Mouse (Mus musculus): Measurements from ENCODE around the gene Crlf3. TPM values are rescaled to one million over a fixed set of nuclear protein-coding genes. Genes with fewer than 3 reads are reported as not detected.

Crlf3 gene
- 1 to 10 TPM; 3.7 to 4.2 (median 4.1) TPM for total RNA-seq (2022)

DNA sequence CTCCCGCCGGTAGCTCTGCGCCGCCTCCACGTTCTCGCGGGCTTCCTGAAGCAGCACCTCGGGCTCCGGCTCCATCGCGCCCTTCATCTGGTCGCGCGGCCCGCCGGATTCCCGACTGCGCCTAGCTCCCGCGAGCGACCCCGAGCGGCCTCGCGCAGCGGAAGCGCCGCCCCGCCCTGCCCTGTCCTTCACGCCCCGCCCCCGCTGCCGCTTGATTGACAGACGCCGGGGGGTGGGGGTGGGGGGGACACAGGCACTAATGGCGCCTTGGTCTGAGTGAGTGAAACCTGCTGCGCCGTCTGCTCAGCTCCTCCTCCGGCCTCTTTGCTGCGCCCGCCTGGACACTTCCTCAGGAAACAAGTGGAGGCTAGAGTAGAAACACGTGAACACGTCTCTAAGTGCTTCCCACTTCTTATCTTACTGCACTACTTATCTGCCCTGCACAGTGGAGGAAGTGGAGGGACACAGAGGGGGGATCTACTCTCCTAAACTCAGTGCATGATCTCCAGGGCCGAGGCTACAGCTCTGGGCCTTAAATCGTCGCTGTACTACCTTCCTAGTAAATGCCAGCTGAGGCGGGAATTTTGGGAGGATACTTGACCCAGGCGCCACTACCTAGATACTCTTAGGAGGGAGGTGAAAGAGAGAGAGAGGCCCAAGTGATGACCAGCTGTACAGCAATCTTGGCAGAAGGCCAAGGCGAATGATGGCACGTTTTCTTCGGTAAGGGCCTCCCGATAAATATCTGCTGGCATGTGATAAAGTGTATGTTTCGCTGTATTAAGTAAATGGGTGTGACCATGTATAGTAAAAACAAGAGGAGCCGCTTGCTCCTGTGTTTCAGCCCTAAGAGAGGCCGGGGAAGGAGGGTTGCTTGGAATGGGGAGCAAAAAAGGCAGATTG, at the start of gene Crlf3:
TSS of gene Crlf3 (minus strand) at position 166 of the 903 bp plus-strand sequence.
- peak; percentile 91 to 92 for DNase-seq (ENCODE audit: low spot score in 2 of 2)

DNA sequence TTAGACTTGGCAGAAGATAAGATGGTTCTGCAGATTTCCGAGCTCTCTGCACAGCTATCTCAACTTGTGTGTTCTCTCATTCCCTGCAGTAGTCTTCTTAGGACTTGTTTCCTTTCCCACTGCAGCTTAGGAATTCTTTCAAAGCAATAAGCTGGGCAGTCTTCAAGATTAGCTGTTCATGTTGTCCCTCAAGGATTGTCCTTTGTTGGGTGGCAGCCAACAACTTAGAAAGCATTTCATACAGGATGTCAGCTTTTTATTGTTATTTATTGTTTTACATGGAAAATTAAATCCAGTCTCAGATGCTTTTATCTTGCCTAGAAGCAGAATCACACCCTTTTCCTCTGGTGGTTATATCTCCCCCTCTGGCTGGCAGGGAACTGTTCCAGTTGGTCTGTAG, 35.6 kb upstream of the Crlf3 start:
- no peak for DNase-seq (ENCODE audit: low spot score in 2 of 2)

DNA sequence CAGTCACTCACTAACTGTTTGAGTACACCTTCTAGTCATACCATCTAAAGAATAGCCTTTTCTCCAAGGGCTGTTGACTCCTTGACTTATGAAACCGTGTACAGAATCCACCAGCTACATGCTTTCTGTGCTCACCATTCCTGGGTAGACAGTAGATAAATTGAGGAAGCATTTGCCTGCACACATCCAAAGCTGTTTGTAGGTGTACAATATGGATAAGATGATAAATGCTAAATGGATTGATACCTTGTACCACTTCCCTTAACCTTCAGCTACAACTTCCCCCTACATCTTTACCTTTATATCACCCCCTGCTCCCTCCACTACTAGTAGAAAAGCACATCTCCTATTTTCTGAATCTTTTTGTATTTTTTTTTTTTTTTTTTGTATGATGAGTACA, 23.6 kb upstream of the Crlf3 start:
- DNase-seq (ENCODE audit: low spot score in 2 of 2): no peak

DNA sequence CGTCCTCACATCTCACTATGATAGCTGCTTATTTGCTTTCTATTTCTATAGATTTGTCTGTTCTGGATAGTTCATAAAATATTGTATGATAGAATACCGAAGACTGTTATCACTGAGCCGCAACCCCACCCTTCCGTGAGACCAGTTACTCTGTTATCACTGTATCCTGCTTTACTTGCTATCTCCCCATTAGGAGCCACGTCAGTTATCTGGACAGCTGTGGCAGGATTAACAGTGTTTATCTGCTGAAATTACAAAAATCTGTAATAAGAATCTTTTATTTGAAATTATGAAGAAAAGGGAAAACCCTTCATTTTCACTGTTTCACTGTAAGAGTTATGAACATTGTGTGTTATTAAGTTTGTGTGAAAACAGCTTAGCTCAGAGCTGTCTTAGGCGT, 20.5 kb upstream of the Crlf3 start:
- DNase-seq (ENCODE audit: low spot score in 2 of 2): no peak

DNA sequence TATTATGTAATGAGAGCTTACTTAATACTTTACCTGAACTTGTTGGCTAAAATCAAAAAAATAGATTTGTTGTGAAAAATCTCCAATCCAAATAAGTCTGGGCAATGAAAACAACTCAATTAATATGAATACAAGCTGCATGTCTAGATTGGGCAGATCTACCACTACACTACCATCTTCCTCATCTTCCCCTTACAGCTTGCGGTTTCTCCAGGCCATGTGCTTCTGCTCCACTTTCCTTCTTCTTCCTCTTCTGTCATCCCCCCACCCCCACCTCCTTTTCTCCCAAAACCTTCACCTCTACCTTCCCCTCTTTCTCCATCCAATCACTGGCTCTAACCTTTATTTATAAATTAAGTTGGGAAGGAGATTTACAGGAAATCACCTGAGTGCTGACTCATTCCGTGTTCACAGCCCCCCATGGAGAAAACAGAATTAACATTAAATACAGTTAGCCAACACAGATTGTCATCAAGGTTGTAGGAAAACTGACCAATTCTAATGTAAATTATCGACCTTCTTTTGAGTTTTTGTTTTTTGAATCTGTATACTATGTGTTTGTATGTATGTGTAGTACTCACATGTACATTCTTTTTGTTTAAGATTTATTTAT, 17.8 kb upstream of the Crlf3 start:
- no peak for DNase-seq (ENCODE audit: low spot score in 2 of 2)

DNA sequence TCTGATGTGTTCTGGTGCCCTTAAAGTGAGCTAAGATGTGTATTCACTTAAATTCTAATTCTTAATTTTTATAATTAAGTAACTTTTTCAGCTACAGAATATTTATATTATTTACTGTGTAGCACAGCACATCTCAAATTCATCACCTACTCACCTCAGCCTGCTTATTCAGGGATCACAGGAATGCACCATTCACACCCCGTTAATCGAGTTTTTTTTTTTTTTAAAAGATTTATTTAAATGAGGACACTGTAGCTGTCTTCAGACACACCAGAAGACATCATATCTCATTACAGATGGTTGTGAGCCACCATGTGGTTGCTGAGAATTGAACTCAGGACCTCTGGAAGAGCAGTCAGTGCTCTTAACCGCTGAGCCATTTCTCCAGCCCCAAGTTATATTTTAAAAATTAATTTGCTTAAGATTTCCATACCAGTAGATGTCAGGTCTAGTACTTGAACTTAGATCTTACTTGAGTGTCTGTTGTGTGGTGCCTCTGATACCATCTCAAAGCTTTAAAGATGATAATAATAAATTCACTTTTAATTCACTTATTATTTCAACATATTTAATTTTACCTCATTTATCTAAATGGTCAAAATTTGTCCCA, 9.9 kb upstream of the Crlf3 start:
- no peak for DNase-seq (ENCODE audit: low spot score in 2 of 2)

DNA sequence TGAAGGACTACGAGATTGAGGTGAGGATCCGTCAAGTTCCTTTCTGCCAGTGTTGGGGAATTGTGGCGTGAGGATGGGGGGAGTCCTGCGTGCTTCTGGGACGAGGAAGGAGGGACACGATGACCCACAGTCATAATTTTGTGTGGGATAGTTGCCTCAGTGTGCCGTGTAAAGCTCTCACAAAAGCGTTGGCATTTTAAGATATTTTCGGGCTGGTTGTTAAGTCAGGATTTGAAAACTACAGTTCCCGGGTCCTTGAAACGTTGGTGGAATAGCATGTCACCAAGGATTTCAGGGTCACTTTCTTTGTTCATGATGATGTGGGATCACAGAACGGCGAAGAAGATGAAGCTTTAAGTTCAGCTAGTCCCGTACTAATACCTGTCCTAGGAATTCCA, 9.0 kb upstream of the Crlf3 start:
- no peak for DNase-seq (ENCODE audit: low spot score in 2 of 2)

DNA sequence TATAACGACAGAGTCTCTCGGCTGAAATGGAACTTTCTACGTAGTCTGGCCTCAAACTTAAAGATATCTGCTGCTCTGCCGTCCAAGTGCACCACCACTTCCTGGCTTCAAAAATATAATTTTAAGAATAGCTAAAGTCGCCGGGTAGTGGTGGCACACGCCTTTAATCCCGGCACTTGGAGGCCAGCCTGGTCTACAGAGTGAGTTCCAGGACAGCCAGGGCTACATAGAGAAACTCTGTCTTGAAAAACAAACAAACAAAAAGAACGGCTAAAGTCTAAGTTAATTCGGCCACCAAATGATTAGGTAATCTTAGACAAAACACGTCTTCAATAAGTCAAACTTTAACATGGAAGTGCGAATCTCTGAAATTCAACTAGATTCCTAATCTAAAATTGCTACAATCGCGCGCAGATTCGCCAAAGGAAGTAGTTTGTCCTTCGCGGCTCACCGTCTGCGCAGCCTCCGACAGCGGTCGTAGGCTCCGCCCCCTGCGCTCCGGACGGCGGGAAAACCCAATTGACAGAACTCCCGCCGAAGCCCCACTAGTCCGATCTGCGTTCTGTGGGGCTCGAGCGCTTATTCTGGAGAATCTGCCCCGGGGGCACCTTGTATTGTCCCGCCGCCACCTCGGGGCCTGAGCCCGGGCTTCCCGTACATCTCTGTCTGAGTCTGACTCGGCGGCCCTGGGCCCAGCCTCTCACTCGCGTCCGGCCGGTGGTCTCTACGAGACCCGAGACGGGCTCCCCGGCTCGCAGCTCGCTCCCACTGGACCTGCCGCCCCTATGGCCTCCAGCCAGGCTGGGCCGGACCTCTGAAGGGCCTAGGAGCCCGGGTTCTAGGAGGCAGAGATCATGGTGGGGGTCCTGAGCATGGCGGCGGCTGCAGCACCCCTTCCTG, 8.4 kb upstream of the Crlf3 start, which contains the start of gene Atad5:
TSS of gene Atad5 (plus strand) at position 484 of the 900 bp plus-strand sequence.
- DNase-seq (ENCODE audit: low spot score in 2 of 2): peak; percentile 69 to 77

DNA sequence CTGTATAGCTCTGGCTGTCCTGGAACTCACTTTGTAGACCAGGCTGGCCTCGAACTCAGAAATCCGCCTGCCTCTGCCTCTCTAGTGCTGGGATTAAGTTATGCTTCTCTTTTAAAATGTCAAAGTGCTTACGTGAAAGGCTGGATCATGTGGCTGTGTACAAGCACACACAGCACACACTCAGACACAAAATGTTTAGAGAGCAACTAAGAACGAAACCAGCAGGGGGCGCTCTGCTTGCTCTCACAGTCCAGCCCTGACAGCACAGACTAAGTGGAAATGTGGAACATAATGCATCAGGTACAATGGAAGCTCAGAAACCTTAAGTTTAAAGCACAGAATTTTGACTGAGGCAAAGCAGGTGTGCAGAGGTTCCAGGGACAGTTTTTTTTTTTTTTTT, 6.1 kb upstream of the Crlf3 start:
- peak; percentile 70 to 73 for DNase-seq (ENCODE audit: low spot score in 2 of 2)

DNA sequence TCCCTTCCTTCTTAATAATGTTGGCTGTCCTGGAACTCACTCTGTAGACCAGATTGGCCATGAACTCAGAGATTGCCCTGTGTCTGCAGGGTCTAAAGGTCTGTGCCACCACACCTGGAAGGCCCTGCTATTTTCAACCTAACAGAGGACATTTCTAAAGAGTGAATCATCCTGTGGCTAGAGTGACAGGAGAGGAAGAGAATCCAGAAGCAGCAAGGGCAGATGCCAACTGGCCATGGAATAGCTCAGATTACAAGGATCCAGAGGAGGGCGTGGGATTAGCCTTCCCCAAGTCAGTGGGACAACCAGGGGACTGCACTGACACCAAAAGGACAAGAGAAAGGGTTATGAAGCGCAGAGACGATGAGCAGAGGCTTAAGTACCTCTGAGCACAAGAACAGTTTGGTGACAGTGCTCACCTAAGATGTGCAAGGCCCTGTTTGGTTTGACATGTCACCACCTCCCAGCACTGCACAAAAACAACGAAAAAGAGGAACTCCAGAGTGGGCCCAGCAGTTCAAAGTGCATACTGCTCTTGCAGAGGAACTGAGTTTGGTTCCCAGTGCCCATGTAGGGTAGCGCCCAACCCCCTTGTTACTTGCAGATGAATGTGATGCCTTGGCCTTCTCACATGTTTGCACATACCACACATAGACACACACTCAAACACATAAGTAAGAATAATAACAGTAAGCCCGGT, 4.7 kb upstream of the Crlf3 start:
- DNase-seq (ENCODE audit: low spot score in 2 of 2): no peak

DNA sequence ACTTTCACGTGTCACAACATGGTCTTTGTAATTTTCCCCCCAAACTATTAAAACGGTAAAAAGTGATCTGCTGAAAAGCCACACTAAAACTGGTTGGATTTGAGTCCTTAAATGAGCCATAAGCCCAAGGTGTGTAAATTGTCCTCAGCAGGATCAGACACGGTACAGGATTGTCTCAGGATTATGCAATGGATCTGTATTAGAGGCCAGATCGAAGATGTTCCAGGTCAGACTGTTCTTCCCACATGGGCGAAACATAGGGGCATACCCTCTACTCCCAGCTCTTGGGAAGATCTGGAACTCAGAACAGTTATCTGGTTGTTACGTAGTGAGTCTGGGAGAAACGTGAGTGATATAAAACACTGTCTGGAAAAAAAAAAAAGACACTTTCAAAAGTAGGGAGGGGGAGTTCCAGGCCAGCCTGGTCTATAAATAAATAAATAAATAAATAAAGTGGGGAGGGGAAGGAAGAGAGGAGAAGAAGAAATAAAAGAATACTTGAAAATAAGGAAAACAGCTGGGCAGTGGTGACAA, 1.1 kb upstream of the Crlf3 start:
- no peak for DNase-seq (ENCODE audit: low spot score in 2 of 2)

DNA sequence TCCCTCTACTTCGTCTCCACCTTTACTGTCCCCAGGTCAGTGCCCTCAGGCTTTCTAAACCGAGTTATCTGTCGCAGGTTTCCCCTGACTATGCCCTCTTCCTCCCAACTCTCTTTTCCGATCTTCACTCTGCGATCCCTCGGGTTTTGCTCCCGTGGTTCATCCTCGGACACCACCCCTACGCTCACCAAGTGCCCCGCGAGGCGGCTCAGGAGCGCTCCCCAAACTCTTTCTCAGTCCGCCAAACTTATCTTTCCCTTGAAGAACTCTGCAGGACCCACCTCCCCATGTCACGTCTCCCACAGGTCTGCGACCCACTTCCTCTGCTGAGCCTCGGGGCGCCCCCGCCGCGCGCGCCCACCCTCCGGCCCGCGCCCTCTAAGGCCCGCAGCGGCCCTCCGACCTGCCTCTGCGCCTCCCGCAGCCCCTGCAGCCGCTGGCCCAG, 388 bp downstream of the Crlf3 start:
- peak in 1 of 2 experiments; percentile 8 for DNase-seq (ENCODE audit: low spot score in 2 of 2)

DNA sequence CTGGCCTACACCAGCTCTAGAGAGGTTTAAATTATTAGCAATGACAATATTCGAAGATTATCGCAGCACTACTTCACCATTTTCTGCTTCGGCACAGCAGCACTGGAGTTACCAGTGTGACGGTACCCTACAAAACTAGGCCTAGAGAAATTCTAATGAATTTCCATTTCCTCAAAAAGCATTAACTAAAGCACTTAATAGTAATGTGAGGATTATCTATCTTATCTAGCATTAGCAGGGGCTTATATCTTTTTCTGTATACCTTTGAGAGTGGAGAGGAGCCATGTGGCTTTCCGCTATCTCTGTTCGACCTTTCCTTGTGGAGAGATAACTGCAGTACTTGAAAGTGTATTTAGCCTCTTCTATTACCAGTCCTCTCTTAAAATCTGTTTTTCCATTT, 1.0 kb downstream of the Crlf3 start:
- DNase-seq (ENCODE audit: low spot score in 2 of 2): no peak

DNA sequence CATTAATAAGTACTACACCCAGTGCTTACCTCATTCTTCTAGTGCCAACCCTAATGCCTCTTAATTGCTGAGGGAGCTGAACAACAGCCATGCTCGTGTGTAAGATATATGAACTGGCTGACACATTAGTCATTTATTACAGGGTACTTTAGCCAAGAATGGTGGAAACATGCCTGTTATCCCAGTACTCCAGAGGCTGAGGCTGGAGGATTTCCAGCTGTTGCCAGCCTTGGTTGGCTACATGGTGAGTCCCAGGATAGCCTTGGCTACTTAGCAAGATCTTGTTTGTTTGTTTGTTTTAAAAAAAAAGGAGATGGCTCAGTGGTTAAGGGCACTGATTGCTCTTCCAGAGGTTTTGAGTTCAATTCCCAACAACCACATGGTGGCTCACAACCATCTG, 2.0 kb downstream of the Crlf3 start:
- no peak for DNase-seq (ENCODE audit: low spot score in 2 of 2)

DNA sequence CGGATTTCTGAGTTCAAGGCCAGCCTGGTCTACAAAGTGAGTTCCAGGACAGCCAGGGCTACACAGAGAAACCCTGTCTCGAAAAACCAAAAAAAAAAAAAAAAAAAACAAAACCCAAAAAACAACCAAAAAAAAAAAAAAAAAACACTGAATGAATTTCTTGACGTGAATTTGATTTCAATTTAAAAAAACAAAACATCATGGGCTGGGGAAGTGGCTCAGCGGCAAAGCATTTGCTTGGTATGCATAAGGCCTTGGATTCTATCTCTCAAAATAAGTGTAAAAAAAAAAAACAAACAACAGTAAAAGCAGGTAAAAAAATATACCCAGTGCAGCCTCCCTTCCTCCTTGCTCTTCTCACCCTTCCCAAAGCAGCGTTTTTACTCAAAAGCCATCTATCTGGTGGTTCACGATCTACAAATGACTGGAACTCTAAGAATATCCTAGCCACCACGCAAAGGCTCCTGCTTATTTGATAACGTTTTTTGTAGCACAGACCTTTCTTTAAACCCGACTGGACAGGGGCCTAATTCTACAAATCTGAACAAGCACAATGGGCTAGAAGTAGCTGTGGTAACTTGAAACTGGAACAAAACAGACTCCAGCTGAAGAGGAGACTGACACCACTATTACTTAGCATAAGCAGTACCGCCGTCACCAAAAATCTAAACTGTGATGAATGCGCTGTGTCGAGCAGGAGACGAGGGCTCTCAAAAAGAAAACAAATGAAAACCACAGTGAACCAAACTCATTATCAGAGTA, 2.8 kb downstream of the Crlf3 start:
- DNase-seq (ENCODE audit: low spot score in 2 of 2): no peak

DNA sequence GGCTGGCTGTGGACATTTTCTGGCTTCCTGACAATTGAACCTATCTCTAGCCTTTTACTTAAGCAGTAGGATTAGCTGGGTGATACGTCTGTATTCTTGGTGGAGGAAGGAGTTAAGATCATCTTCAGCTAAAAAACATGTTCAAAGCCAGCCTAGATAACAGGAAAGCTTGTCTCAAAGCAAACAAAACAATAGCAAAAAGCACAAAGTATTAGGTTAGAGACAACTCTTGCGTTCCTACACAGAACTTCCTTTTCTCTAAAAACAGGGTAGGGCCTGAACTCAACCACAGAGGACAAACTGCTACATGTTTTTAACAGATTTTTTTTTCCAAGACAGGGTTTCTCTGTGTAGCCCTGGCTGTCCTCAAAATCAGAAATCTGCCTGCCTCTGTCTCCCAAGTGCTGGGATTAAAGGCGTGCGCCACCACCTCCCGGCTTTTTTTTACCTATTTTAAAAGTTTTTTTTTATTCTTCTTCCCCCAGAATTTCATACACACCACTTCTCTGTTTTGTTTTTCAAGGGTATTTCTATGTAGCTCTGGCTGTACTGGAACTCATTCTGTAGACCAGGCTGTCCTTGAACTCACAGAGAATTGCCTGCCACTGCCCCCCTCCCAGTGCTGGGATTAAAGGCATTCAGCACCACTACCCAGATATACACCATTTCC, 5.0 kb downstream of the Crlf3 start:
- no peak for DNase-seq (ENCODE audit: low spot score in 2 of 2)

DNA sequence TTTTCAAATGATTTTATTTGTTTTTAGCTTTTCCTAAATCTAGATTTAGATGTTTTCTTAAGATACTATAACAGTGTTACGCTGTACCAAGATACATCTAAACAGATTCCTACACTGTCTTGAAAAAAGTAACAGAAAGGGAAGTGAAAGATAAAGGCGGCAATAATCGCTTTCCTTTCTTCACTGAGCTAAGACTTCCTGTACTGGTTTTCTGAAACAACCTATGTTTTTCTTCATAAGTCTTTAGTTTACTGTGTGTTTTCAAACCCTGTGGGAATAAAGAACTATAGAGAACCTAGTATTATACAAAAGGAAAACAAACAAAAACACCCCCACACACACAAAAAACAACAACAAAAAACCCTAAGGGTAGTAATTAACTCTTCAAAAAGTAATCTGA, 8.4 kb downstream of the Crlf3 start:
- no peak for DNase-seq (ENCODE audit: low spot score in 2 of 2)

DNA sequence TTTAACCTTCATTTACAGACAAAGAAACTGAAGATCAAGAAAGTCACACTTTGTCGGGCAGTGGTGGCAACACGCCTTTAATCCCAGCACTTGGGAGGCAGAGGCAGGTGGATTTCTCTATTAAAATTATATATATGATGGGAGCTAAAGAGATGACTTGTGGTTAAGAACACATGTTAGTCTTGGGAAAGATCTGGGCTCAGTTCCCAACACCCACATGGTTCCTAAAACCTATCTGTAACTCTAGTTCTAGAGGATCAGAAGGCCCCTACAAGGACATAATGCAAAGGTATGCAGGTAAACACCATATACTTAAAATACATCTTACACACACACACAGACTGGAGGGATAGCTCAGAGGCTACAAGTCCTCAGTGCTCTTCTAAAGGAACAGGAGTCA, 9.8 kb downstream of the Crlf3 start:
- DNase-seq (ENCODE audit: low spot score in 2 of 2): no peak

DNA sequence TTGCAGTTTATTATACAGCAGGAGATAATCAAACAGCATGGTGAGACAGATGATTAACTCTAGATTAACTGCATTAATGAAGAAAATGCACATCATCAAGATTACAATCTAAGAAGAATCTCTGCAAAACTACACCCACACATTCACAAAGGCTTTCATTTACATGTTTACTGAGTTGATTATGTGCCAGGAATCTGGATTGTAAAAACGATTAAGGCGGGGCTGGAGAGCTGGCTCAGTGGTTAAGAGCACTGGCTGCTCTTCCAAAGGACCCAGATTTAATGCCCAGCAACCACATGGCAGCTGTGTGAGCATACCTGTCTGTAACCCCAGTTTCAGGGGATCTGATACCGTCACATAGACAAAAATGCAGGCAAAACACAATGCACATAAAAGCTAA, 11.0 kb downstream of the Crlf3 start:
- DNase-seq (ENCODE audit: low spot score in 2 of 2): no peak

Measured in gastrocnemius, adult 8-10 months (tissue).